Mouse (Mus musculus): Measurements from ENCODE around the gene Iqcf3. TPM values are rescaled to one million over a fixed set of nuclear protein-coding genes. Genes with fewer than 3 reads are reported as not detected.

Iqcf3 gene
- polyA plus RNA-seq, 1 experiment, result not detected

- Histone ChIP-seq H3K4me1 (ENCODE audit: control insufficient read depth, insufficient read depth, low read length) (no peaks in the 10 kb centered on the region; the same call in 1 of the 2 replicates), H3K4me3 (replicated peaks; ENCODE audit: control insufficient read depth, low read depth, low read length) (no peak overlapping the region), H3K27ac (ENCODE audit: control insufficient read depth, insufficient read depth, low read depth, low read length, poor library complexity) (no peak overlapping the region)
- WGBS, result 84% methylated on average over 7 of the region's 7 CpGs
- TF ChIP-seq POLR2A (IDR thresholded peaks at IDR 0.05; ENCODE audit: borderline replicate concordance, control insufficient read depth, low read depth, low read length) (no peak), CTCF (IDR thresholded peaks at IDR 0.05; ENCODE audit: control insufficient read depth, insufficient read depth, low read length) (no peak)
Observed at GRCm38 (mm10) chr9:106480541-106480940, 80.9 kb downstream of the Iqcf3 start.

GRCm38 (mm10) chr9:106478101-106478500 lies 83.3 kb downstream of the Iqcf3 start:
- Histone ChIP-seq H3K4me1 (ENCODE audit: control insufficient read depth, insufficient read depth, low read length) (no peaks in the 10 kb centered on the region; the same call in 1 of the 2 replicates), H3K27ac (ENCODE audit: control insufficient read depth, insufficient read depth, low read depth, low read length, poor library complexity) (no peak overlapping the region), H3K4me3 (replicated peaks; ENCODE audit: control insufficient read depth, low read depth, low read length) (no peak overlapping the region)
- TF ChIP-seq CTCF (IDR thresholded peaks at IDR 0.05; ENCODE audit: control insufficient read depth, insufficient read depth, low read length) (no peak), POLR2A (IDR thresholded peaks at IDR 0.05; ENCODE audit: borderline replicate concordance, control insufficient read depth, low read depth, low read length) (no peak)
- 68% methylated on average over 9 of the region's 9 CpGs for WGBS

GRCm38 (mm10) chr9:106477649-106478048 lies 83.8 kb downstream of the Iqcf3 start:
- TF ChIP-seq POLR2A (IDR thresholded peaks at IDR 0.05; ENCODE audit: borderline replicate concordance, control insufficient read depth, low read depth, low read length), result no peak
- no peak for TF ChIP-seq CTCF (IDR thresholded peaks at IDR 0.05; ENCODE audit: control insufficient read depth, insufficient read depth, low read length)
- no peaks in the 10 kb centered on the region; the same call in 1 of the 2 replicates for H3K4me1 ChIP-seq (ENCODE audit: control insufficient read depth, insufficient read depth, low read length)
- H3K4me3 ChIP-seq (replicated peaks; ENCODE audit: control insufficient read depth, low read depth, low read length), result peak overlapping the region; percentile 60
- no peak overlapping the region for H3K27ac ChIP-seq (ENCODE audit: control insufficient read depth, insufficient read depth, low read depth, low read length, poor library complexity)
- under 1% methylated on average over 16 of the region's 16 CpGs for WGBS

- H3K4me3 ChIP-seq (replicated peaks; ENCODE audit: control insufficient read depth, low read depth, low read length), result peak within 1 kb of the TSS; percentile 60
- peak; percentile 22; the same call in 1 of the 2 replicates for TF ChIP-seq POLR2A (IDR thresholded peaks at IDR 0.05; ENCODE audit: borderline replicate concordance, control insufficient read depth, low read depth, low read length)
- peak; percentile 95 for TF ChIP-seq CTCF (IDR thresholded peaks at IDR 0.05; ENCODE audit: control insufficient read depth, insufficient read depth, low read length)
- H3K4me1 ChIP-seq (ENCODE audit: control insufficient read depth, insufficient read depth, low read length), result no peaks in the 10 kb centered on the region; the same call in 1 of the 2 replicates
- WGBS, result under 1% methylated on average over 41 of the region's 41 CpGs
- H3K27ac ChIP-seq (ENCODE audit: control insufficient read depth, insufficient read depth, low read depth, low read length, poor library complexity), result peak within 1 kb of the TSS; percentile 10
Observed at GRCm38 (mm10) chr9:106476924-106477484, 84.4 kb downstream of the Iqcf3 start, which contains the start of gene Parp3. TSS of gene Parp3 (minus strand) at chr9:106476949.

- no peaks in the 10 kb centered on the region; the same call in 1 of the 2 replicates for H3K4me1 ChIP-seq (ENCODE audit: control insufficient read depth, insufficient read depth, low read length)
- WGBS, result 8% methylated on average over 16 of the region's 16 CpGs
- H3K4me3 ChIP-seq (replicated peaks; ENCODE audit: control insufficient read depth, low read depth, low read length), result peak overlapping the region; percentile 49
- H3K27ac ChIP-seq (ENCODE audit: control insufficient read depth, insufficient read depth, low read depth, low read length, poor library complexity), result peak overlapping the region; percentile 10
- TF ChIP-seq CTCF (IDR thresholded peaks at IDR 0.05; ENCODE audit: control insufficient read depth, insufficient read depth, low read length) (no peak), POLR2A (IDR thresholded peaks at IDR 0.05; ENCODE audit: borderline replicate concordance, control insufficient read depth, low read depth, low read length) (no peak)
Observed at GRCm38 (mm10) chr9:106476002-106476923, 85.2 kb downstream of the Iqcf3 start.

GRCm38 (mm10) chr9:106475663-106476001 lies 85.8 kb downstream of the Iqcf3 start, which contains the start of gene Rrp9:
TSS of gene Rrp9 (plus strand) at chr9:106475963.
- Histone ChIP-seq H3K4me3 (replicated peaks; ENCODE audit: control insufficient read depth, low read depth, low read length) (peak within 1 kb of the TSS; percentile 49), H3K4me1 (ENCODE audit: control insufficient read depth, insufficient read depth, low read length) (no peaks in the 10 kb centered on the region; the same call in 1 of the 2 replicates), H3K27ac (ENCODE audit: control insufficient read depth, insufficient read depth, low read depth, low read length, poor library complexity) (peak within 1 kb of the TSS; percentile 10)
- TF ChIP-seq POLR2A (IDR thresholded peaks at IDR 0.05; ENCODE audit: borderline replicate concordance, control insufficient read depth, low read depth, low read length) (no peak), CTCF (IDR thresholded peaks at IDR 0.05; ENCODE audit: control insufficient read depth, insufficient read depth, low read length) (no peak)
- 31% methylated on average over 10 of the region's 10 CpGs for WGBS

- H3K27ac ChIP-seq (ENCODE audit: control insufficient read depth, insufficient read depth, low read depth, low read length, poor library complexity), result no peak overlapping the region
- WGBS, result 60% methylated on average over 7 of the region's 7 CpGs
- H3K4me1 ChIP-seq (ENCODE audit: control insufficient read depth, insufficient read depth, low read length), result no peaks in the 10 kb centered on the region; the same call in 1 of the 2 replicates
- H3K4me3 ChIP-seq (replicated peaks; ENCODE audit: control insufficient read depth, low read depth, low read length), result no peak overlapping the region
- TF ChIP-seq POLR2A (IDR thresholded peaks at IDR 0.05; ENCODE audit: borderline replicate concordance, control insufficient read depth, low read depth, low read length) (no peak), CTCF (IDR thresholded peaks at IDR 0.05; ENCODE audit: control insufficient read depth, insufficient read depth, low read length) (no peak)
Observed at GRCm38 (mm10) chr9:106475046-106475445, 86.4 kb downstream of the Iqcf3 start.

GRCm38 (mm10) chr9:106474456-106474855 lies 87.0 kb downstream of the Iqcf3 start:
- Histone ChIP-seq H3K4me1 (ENCODE audit: control insufficient read depth, insufficient read depth, low read length) (no peaks in the 10 kb centered on the region; the same call in 1 of the 2 replicates), H3K27ac (ENCODE audit: control insufficient read depth, insufficient read depth, low read depth, low read length, poor library complexity) (no peak overlapping the region), H3K4me3 (replicated peaks; ENCODE audit: control insufficient read depth, low read depth, low read length) (no peak overlapping the region)
- TF ChIP-seq POLR2A (IDR thresholded peaks at IDR 0.05; ENCODE audit: borderline replicate concordance, control insufficient read depth, low read depth, low read length), result no peak
- TF ChIP-seq CTCF (IDR thresholded peaks at IDR 0.05; ENCODE audit: control insufficient read depth, insufficient read depth, low read length), result peak; percentile 54; the same call in 1 of the 2 replicates
- 31% methylated on average over 6 of the region's 6 CpGs for WGBS

Measured in bone marrow, adult 2 months (tissue).